Mouse (Mus musculus): ENCODE results near the gene Zbtb39. TPM values are rescaled to one million over a fixed set of nuclear protein-coding genes. Genes with fewer than 3 reads are reported as not detected.
"Not testable (repeated sequence)": the region's sequence is repeated elsewhere in the genome, so short reads cannot be mapped to it uniquely, and the experiment has no call there.

The Zbtb39 gene
- total RNA-seq, 1 experiment from 2014 or later, result 13.5 TPM

DNA sequence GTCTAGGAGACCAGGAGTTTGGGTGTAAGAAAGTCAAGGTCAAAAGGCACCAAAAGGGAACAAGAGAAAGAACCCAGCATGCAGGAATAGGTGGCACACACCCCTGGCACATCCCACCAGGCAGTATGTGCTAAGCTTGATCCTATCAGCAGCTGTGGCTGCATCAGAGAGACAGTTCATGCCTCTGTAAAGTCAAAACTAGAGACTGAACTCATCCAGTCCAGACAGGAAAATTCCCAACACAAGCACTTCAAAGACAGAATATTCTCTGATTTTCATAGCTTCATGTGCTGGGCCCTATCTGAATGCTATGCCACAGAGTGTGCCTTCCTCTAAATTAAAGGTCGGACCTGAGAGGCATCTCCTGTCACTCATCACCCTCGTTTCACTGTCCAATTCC, 1.8 kb upstream of the Zbtb39 start:
- DNase-seq, result no peak

- DNase-seq, result peak; percentile 39
Observed at GRCm38 (mm10) chr10:127738151-127738882, 1.0 kb upstream of the Zbtb39 start.

GRCm38 (mm10) chr10:127739661-127740161, 373 bp downstream of the Zbtb39 start:
- DNase-seq, result peak; percentile 45

DNA sequence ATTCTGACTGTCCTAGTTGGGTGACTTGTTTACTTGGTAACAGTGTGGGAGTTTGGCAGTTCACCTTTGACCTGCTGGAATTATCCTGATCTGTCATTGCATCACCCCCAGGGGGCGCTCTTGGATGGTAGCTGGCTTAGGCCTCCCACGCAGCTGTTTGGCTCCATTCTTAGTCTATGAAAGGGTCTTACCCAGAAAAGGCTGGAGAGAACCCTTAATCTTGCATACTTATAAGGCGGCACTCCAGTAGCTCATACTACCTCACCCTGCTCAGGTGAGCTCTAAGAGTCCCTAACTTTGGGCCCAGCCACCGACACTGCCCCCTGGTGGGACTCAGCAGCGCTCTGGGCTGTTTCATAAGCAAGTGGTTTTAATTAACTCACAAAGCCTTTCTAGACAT, 5.3 kb downstream of the Zbtb39 start:
- peak; percentile 71 for DNase-seq

GRCm38 (mm10) chr10:127745886-127746285, 6.5 kb downstream of the Zbtb39 start:
- DNase-seq, result no peak

GRCm38 (mm10) chr10:127747254-127747653, 7.9 kb downstream of the Zbtb39 start:
- no peak for DNase-seq

GRCm38 (mm10) chr10:127748847-127749612, 9.7 kb downstream of the Zbtb39 start:
- peak; percentile 66 for DNase-seq

GRCm38 (mm10) chr10:127750136-127750777, 10.9 kb downstream of the Zbtb39 start:
- no peak for DNase-seq

DNA sequence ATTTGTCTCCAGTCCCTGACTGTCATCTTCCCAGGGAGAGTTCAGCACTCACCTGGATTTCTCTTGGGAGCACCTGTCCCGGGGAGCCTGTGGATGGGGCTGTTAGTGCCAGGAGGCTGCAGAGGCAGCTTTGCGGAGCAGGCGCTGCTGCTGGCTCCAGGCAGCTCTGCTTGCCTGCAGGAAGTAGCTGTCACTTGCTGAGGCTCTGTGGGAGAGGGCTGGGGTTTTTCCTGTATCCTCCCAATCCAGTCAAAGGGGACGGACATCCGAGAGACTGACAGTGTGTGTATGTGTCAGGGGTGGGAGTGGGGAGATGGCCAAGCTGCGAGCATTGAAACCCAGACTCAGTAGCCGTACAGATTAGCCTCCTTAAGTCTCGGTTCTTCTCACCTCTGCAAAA, 12.2 kb downstream of the Zbtb39 start, which contains the start of gene Gpr182:
Gene Gpr182, minus strand, starts transcription at position 185 of the 400 bp plus-strand sequence.
- peak; percentile 29 for DNase-seq

DNA sequence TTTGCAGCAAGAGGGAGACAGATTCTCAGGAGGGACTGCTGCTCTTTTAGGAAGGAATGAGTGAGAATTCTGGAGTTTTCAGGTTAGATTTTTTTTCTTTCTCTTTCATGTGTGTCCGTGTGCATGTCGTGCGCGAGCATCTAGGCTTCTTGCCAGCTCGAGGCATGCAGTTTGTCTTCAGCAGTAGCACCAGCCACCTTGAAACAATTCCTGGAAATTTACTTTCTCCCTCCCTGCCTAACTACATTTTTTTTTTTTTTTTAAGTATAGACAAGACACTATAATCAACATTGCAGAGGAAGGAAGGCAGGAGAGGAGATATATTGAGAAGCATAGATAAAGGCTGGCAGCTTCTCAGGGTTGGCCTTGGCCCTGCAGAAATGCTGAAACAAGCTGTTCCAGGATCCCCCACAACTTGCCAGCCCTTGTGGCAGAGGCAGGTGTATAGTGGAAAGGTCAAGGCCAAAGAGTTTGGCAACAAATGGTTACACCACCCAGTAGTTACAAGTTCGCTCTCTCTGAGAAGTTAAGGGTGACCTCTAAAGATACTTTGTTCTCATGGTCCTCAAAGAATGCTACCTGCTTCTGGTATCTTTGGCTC, 15.3 kb downstream of the Zbtb39 start:
- DNase-seq, result peak; percentile 55

DNA sequence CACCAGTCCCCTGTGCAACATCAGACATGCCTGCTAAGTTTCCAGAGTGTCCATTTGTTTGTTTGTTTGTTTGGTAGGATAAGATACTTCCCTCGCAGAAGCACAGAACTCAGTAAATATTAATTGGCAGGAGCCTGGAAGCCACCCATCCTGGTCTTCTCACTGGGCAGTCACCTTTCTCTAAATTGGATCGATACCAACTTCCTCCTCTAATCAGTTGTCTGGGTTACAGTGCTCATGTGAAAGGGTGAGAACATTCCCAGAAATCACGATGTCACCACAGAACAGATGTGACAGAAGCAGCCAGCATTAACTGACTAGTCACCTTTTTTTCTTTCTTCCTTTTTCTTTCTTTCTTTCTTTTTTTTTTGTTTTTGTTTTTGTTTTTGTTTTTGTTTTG, 15.9 kb downstream of the Zbtb39 start:
- no peak for DNase-seq

DNA sequence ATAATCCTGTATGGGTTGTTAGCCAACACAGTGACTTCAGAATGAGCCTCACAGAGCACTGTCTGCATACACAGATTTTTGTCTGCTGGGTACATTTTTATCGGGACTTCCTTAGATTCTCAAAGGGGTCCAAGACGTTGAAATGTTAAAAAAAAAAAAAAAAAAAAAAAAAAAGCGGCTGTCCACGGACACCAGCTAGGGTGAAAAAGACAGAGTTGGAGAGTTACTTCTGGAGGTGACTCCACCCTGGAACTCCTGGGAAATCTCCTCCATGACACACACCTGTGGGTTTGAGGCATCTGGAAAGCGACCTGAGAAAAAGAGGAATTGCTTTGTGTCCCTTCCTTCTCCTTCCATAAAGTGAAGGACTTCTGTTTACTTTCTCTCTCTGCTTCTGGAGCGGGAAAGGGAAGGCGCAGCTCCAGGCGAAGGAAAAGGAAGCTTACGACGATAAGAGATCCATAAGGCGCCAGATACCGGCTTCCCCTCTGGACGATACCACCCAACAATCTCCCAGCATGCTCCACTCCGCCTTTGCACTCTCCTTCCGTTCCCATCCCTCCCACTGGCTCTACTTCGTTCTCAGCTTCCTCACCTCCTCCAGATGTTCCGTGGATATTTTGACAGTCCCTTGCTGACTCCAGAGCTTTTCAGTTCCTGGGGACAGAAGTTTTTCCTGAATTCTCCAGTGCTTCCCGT, 16.6 kb downstream of the Zbtb39 start:
- no peak for DNase-seq

DNA sequence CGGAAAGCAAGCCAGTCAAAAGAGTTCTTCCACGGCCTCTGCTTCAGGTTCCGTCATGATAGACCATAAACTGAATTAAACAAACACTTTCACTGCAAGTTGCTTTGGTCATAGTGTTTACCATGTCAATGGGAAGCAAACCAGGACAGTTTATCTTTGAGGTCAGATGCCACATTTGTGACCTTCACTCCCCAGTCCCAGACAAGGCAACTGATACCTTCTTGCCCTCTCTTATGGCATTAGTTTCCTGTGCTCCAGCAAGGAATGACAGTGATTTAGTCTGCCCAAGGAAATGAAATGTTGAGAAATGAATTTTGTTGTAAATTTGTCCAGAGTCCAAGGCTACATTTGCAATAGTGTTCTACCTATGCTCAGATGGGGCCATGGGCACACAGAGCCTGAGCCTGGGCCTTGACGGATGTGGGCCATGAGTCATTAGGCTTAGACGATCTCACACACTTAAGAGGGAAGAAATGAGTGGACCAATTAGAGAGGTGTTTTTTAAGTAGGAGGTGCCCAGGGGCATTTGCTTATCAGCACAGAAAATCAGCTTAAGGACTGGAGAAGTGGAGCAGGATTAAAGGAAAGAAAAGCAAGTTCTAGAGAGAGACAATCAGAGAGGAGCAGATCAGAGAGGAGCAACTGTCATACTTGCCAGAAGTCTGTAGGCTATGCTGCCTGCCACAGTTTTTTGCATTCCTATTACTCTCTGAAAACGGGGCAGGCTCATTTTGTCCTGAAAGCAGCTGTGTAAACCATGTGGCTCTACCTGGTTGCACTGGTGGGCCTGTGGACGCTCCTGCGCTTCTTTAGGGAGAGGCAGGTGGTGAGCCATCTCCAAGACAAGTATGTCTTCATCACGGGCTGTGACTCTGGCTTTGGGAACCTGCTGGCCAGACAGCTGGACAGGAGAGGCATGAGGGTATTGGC, 20.1 kb downstream of the Zbtb39 start, which contains the start of the genes Rdh1 and Rdh16f1:
Gene Rdh1, plus strand, starts transcription at position 541 of the 930 bp plus-strand sequence.
Gene Rdh16f1, plus strand, starts transcription at position 607 of the 930 bp plus-strand sequence.
- DNase-seq, result no peak

- DNase-seq, result not testable (repeated sequence)
Observed at GRCm38 (mm10) chr10:127762926-127763325, 23.6 kb downstream of the Zbtb39 start.

GRCm38 (mm10) chr10:127763914-127764680, 24.8 kb downstream of the Zbtb39 start:
- no peak for DNase-seq

DNA sequence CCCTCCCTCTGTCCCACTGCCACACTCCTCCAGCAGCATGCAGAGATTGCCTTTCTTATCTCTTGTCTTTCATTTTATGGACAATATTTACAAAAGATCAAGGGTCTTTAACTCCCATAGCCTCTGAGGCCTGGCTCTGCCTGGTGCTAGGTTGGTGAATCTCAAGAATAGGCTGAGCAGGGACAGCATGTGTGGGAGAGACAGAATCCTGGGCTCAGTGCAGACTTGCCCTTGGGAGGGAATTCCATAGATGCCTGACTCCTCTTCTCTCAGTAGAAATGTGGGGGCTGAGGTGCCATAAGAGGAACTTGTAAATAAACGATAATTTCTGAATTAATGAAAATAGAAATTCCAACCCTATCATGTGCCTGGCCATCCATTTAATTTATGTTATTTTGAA, 27.2 kb downstream of the Zbtb39 start:
- DNase-seq, result no peak

GRCm38 (mm10) chr10:127776011-127776410, 36.7 kb downstream of the Zbtb39 start, which contains the start of gene Rdh9:
Gene Rdh9, plus strand, starts transcription at chr10:127776386.
- no peak for DNase-seq

DNA sequence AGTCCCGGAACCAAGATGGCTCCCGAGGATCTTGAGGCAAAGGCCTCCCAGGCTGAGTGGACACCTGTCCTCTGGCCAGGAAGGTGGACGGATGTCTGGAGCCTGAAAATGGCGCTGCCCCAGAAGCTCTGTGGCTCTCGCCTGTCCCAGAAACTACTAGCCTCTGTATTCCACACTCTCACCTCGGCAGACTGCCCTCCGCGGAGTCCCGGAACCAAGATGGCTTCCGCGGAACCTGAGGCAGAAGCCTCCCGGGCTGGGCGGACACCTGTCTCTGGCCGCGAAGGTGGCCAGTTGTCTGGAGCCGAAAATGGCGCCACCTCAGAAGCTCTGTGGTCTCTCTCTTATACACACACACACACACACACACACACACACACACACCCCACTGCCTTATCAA, 43.0 kb downstream of the Zbtb39 start:
- DNase-seq, result not testable (repeated sequence)

GRCm38 (mm10) chr10:127785411-127785810, 46.1 kb downstream of the Zbtb39 start:
- DNase-seq, result not testable (repeated sequence)

All from adrenal gland, postnatal 25 days (tissue).